Mouse (Mus musculus): Measurements from ENCODE around the gene Gm17542. TPM values are rescaled to one million over a fixed set of nuclear protein-coding genes. Genes with fewer than 3 reads are reported as not detected.
"Not testable (repeated sequence)": the region's sequence is repeated elsewhere in the genome, so short reads cannot be mapped to it uniquely, and the experiment has no call there.

Gene Gm17542
- polyA plus RNA-seq (2017; shearing (Covaris generic)), result not detected

- not testable (repeated sequence) for ATAC-seq
Measured at GRCm38 (mm10) chr10:58718110-58718509, at the start of gene Gm17542. Gene Gm17542, minus strand, starts transcription at chr10:58718210.

DNA sequence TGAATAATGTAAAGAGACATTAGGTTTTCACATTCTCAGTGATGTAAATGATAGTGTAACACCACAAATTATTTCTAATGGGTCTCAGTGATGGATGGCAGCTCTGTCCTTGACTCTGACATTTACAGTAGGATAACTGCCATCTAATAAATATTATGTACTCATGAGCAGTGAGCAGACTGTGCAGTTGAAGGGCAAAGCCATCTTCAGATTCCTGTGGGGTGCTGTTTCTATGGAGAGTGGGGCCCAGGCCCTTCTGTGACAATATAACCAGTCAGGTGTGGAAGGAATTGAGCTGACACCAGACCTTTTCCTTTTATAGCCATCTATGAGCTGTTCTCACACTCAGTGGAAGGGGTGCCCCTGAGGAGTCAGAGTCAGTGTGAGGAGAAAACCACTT is 21.8 kb upstream of the Gm17542 start:
- ATAC-seq, result no peak

DNA sequence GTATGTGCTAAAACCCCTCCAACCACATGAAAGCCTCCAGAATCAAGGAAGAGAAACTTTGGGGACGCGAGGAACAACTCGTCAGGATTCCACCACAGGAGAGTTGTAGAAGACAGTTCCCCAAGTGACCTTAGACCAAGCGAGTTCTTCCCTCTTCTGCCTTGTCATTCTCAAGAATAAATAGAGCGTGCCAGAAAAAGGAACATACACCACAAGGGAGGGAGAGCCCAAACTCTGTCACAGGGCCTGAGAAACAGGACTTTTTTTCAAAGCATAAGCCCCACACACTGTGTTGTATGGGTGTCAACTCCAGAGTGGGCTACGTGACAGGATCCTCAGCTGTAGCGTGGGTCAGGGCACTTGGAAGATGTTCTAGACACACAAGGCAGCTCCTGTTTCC is 20.1 kb upstream of the Gm17542 start:
- no peak for ATAC-seq

DNA sequence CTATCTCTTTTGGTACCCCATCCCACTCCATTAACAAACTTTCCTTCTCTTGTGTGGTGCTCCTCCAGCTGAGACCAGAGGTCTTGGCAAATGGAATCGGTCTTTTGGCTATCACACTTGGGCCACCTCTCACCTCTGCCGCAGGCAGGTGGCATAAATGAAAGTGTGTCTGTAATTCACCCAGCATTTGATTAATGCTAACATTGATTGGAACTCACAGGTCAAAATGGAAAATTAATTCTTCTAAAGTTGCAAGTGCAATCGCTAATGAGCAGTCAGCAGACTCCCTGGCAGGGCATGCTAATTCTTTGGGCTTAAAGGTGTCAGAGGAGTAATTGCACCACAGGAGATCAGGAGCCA is 3.2 kb downstream of the Gm17542 start:
- no peak for ATAC-seq

GRCm38 (mm10) chr10:58713855-58714788 is 3.9 kb downstream of the Gm17542 start:
- peak; percentile 73 for ATAC-seq

- ATAC-seq, result no peak
Measured at GRCm38 (mm10) chr10:58713225-58713624, 4.8 kb downstream of the Gm17542 start.

DNA sequence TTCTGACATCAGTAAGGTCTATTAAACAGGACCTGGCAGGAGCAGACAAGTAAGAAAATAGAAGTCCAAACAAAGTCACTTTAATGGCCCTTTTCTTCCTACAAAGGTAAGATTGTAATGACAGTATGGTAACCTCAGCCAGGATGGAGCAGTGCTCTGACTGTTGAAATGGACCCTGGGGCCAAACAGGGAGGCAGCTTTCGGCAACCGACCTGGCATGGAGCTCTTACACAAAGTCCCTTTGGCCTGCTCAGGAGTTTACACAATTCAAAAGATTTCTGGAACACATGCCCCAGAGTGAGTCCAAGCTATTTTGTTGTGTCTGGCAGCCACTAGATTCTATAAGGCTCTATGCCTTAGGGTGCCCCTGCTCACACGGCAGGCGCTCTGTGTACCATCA is 9.0 kb downstream of the Gm17542 start:
- no peak for ATAC-seq

GRCm38 (mm10) chr10:58700578-58700977 is 17.4 kb downstream of the Gm17542 start:
- no peak for ATAC-seq

GRCm38 (mm10) chr10:58700160-58700559 is 17.9 kb downstream of the Gm17542 start:
- ATAC-seq, result no peak

GRCm38 (mm10) chr10:58698955-58699354 is 19.1 kb downstream of the Gm17542 start:
- no peak for ATAC-seq

DNA sequence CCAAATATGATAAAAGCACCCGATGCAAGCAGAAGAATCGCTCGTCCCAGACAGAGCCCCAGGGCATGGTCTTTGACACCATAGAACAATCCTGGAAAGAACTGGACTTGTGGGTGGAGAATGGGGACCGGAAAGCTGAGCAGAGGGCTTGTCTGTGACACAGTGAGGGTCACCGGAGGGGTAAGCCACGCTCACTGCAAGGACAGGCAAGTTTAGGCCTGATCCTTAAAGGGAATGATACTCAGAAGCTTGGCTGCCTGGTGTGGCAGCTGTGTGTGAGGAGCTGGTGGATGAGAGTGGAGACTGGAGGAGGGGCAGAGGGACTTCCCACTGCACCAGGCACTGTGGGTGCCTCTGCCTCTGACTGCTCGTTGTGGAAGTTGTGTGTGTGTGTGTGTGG is 27.0 kb downstream of the Gm17542 start:
- no peak for ATAC-seq

DNA sequence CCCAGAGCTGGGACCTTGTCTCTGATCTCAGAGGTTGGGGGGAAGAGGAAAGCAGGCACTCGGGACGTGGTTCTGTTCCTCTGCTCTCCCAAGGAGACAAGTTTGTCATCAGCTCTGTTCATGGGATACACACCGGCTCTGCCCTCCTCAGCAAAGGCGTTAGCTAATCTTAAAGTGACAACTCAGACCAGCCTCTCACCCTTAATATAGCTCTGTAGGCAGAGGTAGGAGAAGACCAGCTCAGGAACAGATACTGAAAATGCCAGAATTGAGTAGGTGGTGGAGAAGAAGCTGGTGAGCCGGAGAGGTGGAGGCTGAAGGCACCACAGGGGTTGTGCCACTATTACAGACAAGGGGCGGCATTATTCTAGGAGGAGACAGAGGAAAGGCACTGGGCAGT is 38.7 kb downstream of the Gm17542 start:
- no peak for ATAC-seq

- no peak for ATAC-seq
Measured at GRCm38 (mm10) chr10:58675533-58675932, 42.5 kb downstream of the Gm17542 start, which contains the start of gene Edar. Gene Edar, minus strand, starts transcription at chr10:58675654.

DNA sequence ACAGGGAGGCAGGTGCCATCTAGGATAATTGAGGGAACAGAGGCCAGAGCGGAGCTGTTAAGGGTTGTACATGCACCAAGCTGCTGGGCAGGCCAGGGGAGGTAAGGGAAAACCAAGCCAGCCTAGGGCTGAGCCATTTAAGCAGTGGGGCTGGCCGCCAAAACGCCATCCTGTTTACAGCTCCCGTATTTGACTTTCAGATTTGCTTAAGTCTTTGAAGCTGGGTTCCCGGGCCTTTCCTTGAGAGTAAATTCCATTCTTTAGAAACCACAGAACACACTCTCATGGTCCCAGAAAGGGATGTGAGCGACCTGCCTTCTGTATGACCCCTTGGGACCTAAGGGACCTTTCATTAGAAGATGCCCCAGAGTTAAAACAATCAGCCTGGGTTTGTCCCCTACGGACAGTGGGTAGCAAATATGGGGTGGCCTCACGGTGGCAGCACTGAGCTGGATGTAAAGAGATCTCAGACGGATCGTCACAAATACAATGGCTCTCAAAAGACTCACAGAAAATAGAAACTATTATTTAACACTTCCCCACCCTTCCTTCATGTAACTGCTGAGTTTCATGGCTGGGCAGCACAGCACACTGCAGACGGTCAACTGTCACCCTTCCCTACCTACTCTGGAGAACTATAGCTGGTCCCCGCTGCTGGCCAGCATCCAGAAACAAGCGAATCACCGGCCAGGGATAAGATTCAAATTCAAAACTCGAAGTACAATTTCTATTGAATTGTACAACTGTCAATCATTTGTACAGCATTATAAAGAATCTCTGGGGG is 44.5 kb downstream of the Gm17542 start:
- no peak for ATAC-seq

GRCm38 (mm10) chr10:58672557-58673277 is 45.3 kb downstream of the Gm17542 start:
- ATAC-seq, result no peak

GRCm38 (mm10) chr10:58663868-58664267 is 54.1 kb downstream of the Gm17542 start:
- no peak for ATAC-seq

Other genes with a start within 250 kb of the Gm17542 start
- 1 to 10 TPM; 3.3 to 5.3 TPM for gene Ccdc138, start 220.3 kb downstream of the Gm17542 start, polyA plus RNA-seq (2017; shearing (Covaris generic))
- under 1 TPM in 1 of 2 experiments, not detected in 1; 0.09 TPM for gene Edar, start 42.6 kb downstream of the Gm17542 start, polyA plus RNA-seq (2017; shearing (Covaris generic))
- gene Sh3rf3, start 95.1 kb upstream of the Gm17542 start, polyA plus RNA-seq (2017; shearing (Covaris generic)), result not detected

Data from activated CD4-positive, CD25-positive, alpha-beta regulatory T cell, adult 4 months (primary cell).